Mouse (Mus musculus): ENCODE results near the gene Exoc3l2. TPM values are rescaled to one million over a fixed set of nuclear protein-coding genes. Genes with fewer than 3 reads are reported as not detected.

Exoc3l2 gene
- polyA plus RNA-seq, 1 experiment from 2014 or later = 2.7 TPM

- no peak overlapping the region for H3K4me3 ChIP-seq (ENCODE audit: low read depth, low read length)
- H3K4me2 ChIP-seq = no peak overlapping the region
- peaks cover 37% of the 10 kb centered on the region for H3K36me3 ChIP-seq (ENCODE audit: control insufficient read depth, insufficient read depth, low read length)
- H3K9ac ChIP-seq (ENCODE audit: low read depth, low read length) = no peak overlapping the region
- H3K27ac ChIP-seq (ENCODE audit: low read depth, low read length) = no peak overlapping the region
- H3K9me3 ChIP-seq (replicated peaks; ENCODE audit: control insufficient read depth, low read length) = no peaks in the 10 kb centered on the region
- H3K4me1 ChIP-seq (ENCODE audit: control insufficient read depth, insufficient read depth, low read length) = no peaks in the 10 kb centered on the region
- no peak for ATAC-seq (replicated peaks; ENCODE audit: insufficient number of reproducible peaks, low FRiP score, low TSS enrichment)
- H3K27me3 ChIP-seq (ENCODE audit: control insufficient read depth, insufficient read depth, low read length) = no peaks in the 10 kb centered on the region
- WGBS (ENCODE audit: insufficient replicate concordance) = 82% methylated on average over 5 of the region's 6 CpGs
Measured at GRCm38 (mm10) chr7:19426888-19427287, 36.2 kb upstream of the Exoc3l2 start.

GRCm38 (mm10) chr7:19427999-19428650 lies 35.0 kb upstream of the Exoc3l2 start:
- Histone ChIP-seq H3K27me3 (ENCODE audit: control insufficient read depth, insufficient read depth, low read length) (no peaks in the 10 kb centered on the region), H3K4me1 (ENCODE audit: control insufficient read depth, insufficient read depth, low read length) (no peaks in the 10 kb centered on the region), H3K36me3 (ENCODE audit: control insufficient read depth, insufficient read depth, low read length) (peaks cover 49% of the 10 kb centered on the region), H3K9ac (ENCODE audit: low read depth, low read length) (no peak overlapping the region), H3K4me3 (ENCODE audit: low read depth, low read length) (no peak overlapping the region), H3K9me3 (replicated peaks; ENCODE audit: control insufficient read depth, low read length) (no peaks in the 10 kb centered on the region), H3K4me2 (no peak overlapping the region), H3K27ac (ENCODE audit: low read depth, low read length) (no peak overlapping the region)
- ATAC-seq (replicated peaks; ENCODE audit: insufficient number of reproducible peaks, low FRiP score, low TSS enrichment) = no peak
- 75% methylated on average over 15 of the region's 15 CpGs for WGBS (ENCODE audit: insufficient replicate concordance)

DNA sequence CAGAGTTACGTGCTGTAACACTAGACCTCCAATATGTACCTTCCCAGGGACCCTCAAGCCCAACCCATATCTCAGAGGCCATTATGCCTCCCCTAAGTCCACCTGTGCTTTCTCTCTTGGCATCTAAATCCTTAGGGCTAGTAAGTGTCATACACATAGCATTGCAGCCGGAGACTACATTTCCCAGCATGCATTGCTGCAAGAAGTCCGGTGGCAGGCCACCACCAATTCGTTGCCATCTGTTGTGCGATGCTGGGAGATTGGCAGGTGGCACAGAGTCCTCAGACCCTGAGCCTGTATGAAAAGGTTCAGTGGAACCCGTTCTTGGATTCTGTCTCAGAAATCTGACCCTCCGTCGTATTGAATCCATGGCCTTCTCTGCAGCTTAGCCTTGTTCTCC lies 33.4 kb upstream of the Exoc3l2 start:
- 71% methylated on average over 8 of the region's 8 CpGs for WGBS (ENCODE audit: insufficient replicate concordance)
- no peak overlapping the region for H3K9ac ChIP-seq (ENCODE audit: low read depth, low read length)

DNA sequence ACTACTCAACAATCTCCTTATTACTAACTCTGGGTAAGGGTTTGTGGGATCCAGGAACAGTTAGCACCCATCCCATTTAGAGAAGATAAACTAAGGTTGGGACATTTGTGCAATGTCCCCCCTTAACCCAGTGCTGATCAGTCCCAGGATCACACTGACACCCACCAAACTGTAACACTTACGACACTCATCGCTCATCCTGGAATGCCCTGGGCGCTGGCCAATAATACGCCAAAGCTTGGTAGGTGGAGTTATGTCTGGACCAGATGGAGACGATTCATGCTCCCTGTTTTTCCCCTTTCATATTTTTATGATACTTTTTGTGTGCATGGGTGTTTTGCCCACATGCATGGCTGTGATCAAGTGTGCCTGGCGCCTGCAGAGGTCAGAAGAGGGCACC lies 32.7 kb upstream of the Exoc3l2 start:
- H3K9me3 ChIP-seq (replicated peaks; ENCODE audit: control insufficient read depth, low read length) = no peaks in the 10 kb centered on the region
- no peaks in the 10 kb centered on the region for H3K4me1 ChIP-seq (ENCODE audit: control insufficient read depth, insufficient read depth, low read length)
- H3K4me3 ChIP-seq (ENCODE audit: low read depth, low read length) = no peak overlapping the region
- WGBS (ENCODE audit: insufficient replicate concordance) = 89% methylated on average over 6 of the region's 6 CpGs
- ATAC-seq (replicated peaks; ENCODE audit: insufficient number of reproducible peaks, low FRiP score, low TSS enrichment) = no peak
- no peak overlapping the region for H3K27ac ChIP-seq (ENCODE audit: low read depth, low read length)
- no peak overlapping the region for H3K9ac ChIP-seq (ENCODE audit: low read depth, low read length)
- no peaks in the 10 kb centered on the region for H3K27me3 ChIP-seq (ENCODE audit: control insufficient read depth, insufficient read depth, low read length)
- H3K36me3 ChIP-seq (ENCODE audit: control insufficient read depth, insufficient read depth, low read length) = peaks cover 71% of the 10 kb centered on the region
- H3K4me2 ChIP-seq = no peak overlapping the region

More for the DNA sequence above, 33.4 kb upstream of the Exoc3l2 start:
- no peak overlapping the region for H3K4me3 ChIP-seq (ENCODE audit: low read depth, low read length)
- no peak for ATAC-seq (replicated peaks; ENCODE audit: insufficient number of reproducible peaks, low FRiP score, low TSS enrichment)
- no peaks in the 10 kb centered on the region for H3K4me1 ChIP-seq (ENCODE audit: control insufficient read depth, insufficient read depth, low read length)
- H3K4me2 ChIP-seq = no peak overlapping the region
- H3K27ac ChIP-seq (ENCODE audit: low read depth, low read length) = no peak overlapping the region
- H3K36me3 ChIP-seq (ENCODE audit: control insufficient read depth, insufficient read depth, low read length) = peaks cover 65% of the 10 kb centered on the region
- H3K9me3 ChIP-seq (replicated peaks; ENCODE audit: control insufficient read depth, low read length) = no peaks in the 10 kb centered on the region
- no peaks in the 10 kb centered on the region for H3K27me3 ChIP-seq (ENCODE audit: control insufficient read depth, insufficient read depth, low read length)

DNA sequence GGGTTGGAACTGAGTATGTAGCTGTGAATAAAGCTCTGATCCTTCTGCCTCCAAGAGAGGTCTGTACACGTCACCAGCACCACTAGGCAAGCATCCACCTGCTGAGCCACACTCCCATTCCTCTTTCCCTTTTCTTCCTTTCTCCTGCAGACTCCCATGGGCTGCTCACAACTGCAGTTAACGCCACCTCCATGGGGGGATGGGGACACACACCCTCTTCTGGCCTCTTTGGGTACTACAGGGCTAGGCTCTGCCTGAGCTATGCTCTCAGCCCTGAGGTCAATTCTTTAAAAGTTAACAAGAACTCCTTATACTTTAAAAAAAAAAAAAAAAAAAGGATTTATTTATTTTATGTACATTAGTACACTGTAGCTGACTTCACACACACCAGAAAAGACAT lies 30.7 kb upstream of the Exoc3l2 start:
- Histone ChIP-seq H3K4me3 (ENCODE audit: low read depth, low read length) (no peak overlapping the region), H3K9ac (ENCODE audit: low read depth, low read length) (no peak overlapping the region), H3K4me2 (no peak overlapping the region), H3K36me3 (ENCODE audit: control insufficient read depth, insufficient read depth, low read length) (peaks cover 76% of the 10 kb centered on the region), H3K27me3 (ENCODE audit: control insufficient read depth, insufficient read depth, low read length) (no peaks in the 10 kb centered on the region), H3K9me3 (replicated peaks; ENCODE audit: control insufficient read depth, low read length) (no peaks in the 10 kb centered on the region), H3K4me1 (ENCODE audit: control insufficient read depth, insufficient read depth, low read length) (no peaks in the 10 kb centered on the region), H3K27ac (ENCODE audit: low read depth, low read length) (no peak overlapping the region)
- 97% methylated on average over 2 of the region's 2 CpGs for WGBS (ENCODE audit: insufficient replicate concordance)
- ATAC-seq (replicated peaks; ENCODE audit: insufficient number of reproducible peaks, low FRiP score, low TSS enrichment) = no peak

DNA sequence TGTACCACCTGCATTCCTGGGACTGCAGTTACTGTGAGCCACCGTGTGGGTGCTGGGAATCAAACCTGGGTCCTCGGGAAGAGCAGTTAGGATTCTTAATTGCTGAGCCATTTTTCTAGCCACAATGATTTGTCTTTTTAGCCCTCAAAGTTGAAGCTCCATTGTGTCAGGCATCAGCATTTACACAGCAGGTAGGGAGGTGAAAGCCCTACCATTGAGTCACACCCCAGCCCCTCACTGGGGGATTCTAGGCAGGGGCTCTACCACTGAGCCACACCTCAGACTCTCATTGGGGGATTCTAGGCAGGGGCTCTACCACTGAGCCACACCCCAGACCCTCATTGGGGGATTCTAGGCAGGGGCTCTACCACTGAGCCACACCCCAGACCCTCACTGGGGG lies 26.9 kb upstream of the Exoc3l2 start:
- H3K36me3 ChIP-seq (ENCODE audit: control insufficient read depth, insufficient read depth, low read length) = peaks cover 52% of the 10 kb centered on the region
- 86% methylated on average over 2 of the region's 2 CpGs for WGBS (ENCODE audit: insufficient replicate concordance)
- no peak overlapping the region for H3K27ac ChIP-seq (ENCODE audit: low read depth, low read length)
- H3K4me2 ChIP-seq = no peak overlapping the region
- H3K9me3 ChIP-seq (replicated peaks; ENCODE audit: control insufficient read depth, low read length) = no peaks in the 10 kb centered on the region
- no peak overlapping the region for H3K4me3 ChIP-seq (ENCODE audit: low read depth, low read length)
- no peak for ATAC-seq (replicated peaks; ENCODE audit: insufficient number of reproducible peaks, low FRiP score, low TSS enrichment)
- no peak overlapping the region for H3K9ac ChIP-seq (ENCODE audit: low read depth, low read length)
- H3K27me3 ChIP-seq (ENCODE audit: control insufficient read depth, insufficient read depth, low read length) = no peaks in the 10 kb centered on the region
- no peaks in the 10 kb centered on the region for H3K4me1 ChIP-seq (ENCODE audit: control insufficient read depth, insufficient read depth, low read length)

DNA sequence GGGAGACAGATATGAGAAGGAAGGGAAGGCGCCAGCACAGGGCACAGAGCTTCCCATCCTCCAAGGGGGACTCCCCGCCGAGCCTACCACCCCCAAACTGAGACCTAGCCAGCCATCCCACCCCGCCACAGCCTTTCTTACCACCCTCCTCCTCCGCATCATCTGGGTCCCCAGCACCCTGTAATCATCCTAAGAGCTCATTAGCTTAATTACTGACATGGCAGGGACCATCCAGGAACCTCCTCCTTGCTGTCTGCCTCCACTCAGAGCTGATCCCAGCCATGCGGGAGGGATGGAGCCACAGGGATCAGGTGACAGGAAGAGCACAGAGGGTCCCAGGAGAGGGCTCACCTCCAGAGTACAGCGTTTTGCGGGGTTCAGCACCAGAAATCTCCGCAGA lies 26.1 kb upstream of the Exoc3l2 start:
- no peak overlapping the region for H3K9ac ChIP-seq (ENCODE audit: low read depth, low read length)
- 85% methylated on average over 9 of the region's 9 CpGs for WGBS (ENCODE audit: insufficient replicate concordance)
- H3K4me3 ChIP-seq (ENCODE audit: low read depth, low read length) = no peak overlapping the region
- H3K4me2 ChIP-seq = no peak overlapping the region
- no peaks in the 10 kb centered on the region for H3K4me1 ChIP-seq (ENCODE audit: control insufficient read depth, insufficient read depth, low read length)
- ATAC-seq (replicated peaks; ENCODE audit: insufficient number of reproducible peaks, low FRiP score, low TSS enrichment) = no peak
- no peaks in the 10 kb centered on the region for H3K9me3 ChIP-seq (replicated peaks; ENCODE audit: control insufficient read depth, low read length)
- no peaks in the 10 kb centered on the region for H3K27me3 ChIP-seq (ENCODE audit: control insufficient read depth, insufficient read depth, low read length)
- no peak overlapping the region for H3K27ac ChIP-seq (ENCODE audit: low read depth, low read length)
- peaks cover 56% of the 10 kb centered on the region for H3K36me3 ChIP-seq (ENCODE audit: control insufficient read depth, insufficient read depth, low read length)

DNA sequence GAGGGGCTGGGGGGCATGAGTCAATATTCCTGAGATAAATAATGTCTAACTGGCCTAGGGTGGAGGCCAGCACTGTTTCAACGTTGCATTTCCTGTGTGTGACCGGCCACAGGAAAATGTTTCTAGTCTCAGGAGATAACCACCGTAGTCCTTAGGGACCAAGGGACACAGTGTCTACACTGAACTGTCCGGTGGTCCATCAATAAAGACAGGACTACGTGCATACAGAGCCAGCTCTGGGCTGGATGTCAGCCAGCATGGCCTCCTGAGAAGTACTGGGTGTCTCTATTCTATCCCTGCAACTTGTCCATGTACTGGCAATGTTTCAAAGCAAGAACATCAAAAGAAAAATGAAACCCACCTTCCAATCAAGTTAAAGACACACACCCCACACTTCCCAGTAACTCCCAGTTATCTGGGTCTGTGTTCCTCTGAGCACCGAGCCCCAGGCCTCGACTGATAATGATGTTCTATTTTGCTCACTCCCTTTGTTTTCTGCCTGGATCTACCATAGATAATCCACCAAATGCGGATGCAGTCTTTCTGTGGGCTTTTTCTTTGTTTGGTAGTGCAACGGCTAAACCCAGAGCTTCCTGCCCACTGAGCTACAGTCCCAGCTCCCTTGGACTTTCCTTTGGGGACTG lies 21.6 kb upstream of the Exoc3l2 start:
- Histone ChIP-seq H3K4me1 (ENCODE audit: control insufficient read depth, insufficient read depth, low read length) (no peaks in the 10 kb centered on the region), H3K9me3 (replicated peaks; ENCODE audit: control insufficient read depth, low read length) (no peaks in the 10 kb centered on the region), H3K27me3 (ENCODE audit: control insufficient read depth, insufficient read depth, low read length) (no peaks in the 10 kb centered on the region), H3K4me2 (no peak overlapping the region), H3K9ac (ENCODE audit: low read depth, low read length) (no peak overlapping the region), H3K27ac (ENCODE audit: low read depth, low read length) (no peak overlapping the region), H3K4me3 (ENCODE audit: low read depth, low read length) (no peak overlapping the region), H3K36me3 (ENCODE audit: control insufficient read depth, insufficient read depth, low read length) (peaks cover 27% of the 10 kb centered on the region)
- no peak for ATAC-seq (replicated peaks; ENCODE audit: insufficient number of reproducible peaks, low FRiP score, low TSS enrichment)
- 57% methylated on average over 9 of the region's 9 CpGs for WGBS (ENCODE audit: insufficient replicate concordance)

- peaks cover 27% of the 10 kb centered on the region for H3K36me3 ChIP-seq (ENCODE audit: control insufficient read depth, insufficient read depth, low read length)
- ATAC-seq (replicated peaks; ENCODE audit: insufficient number of reproducible peaks, low FRiP score, low TSS enrichment) = no peak
- no peaks in the 10 kb centered on the region for H3K9me3 ChIP-seq (replicated peaks; ENCODE audit: control insufficient read depth, low read length)
- 41% methylated on average over 3 of the region's 3 CpGs for WGBS (ENCODE audit: insufficient replicate concordance)
- no peak overlapping the region for H3K4me3 ChIP-seq (ENCODE audit: low read depth, low read length)
- no peak overlapping the region for H3K9ac ChIP-seq (ENCODE audit: low read depth, low read length)
- no peak overlapping the region for H3K4me2 ChIP-seq
- H3K27ac ChIP-seq (ENCODE audit: low read depth, low read length) = no peak overlapping the region
- no peaks in the 10 kb centered on the region for H3K4me1 ChIP-seq (ENCODE audit: control insufficient read depth, insufficient read depth, low read length)
- no peaks in the 10 kb centered on the region for H3K27me3 ChIP-seq (ENCODE audit: control insufficient read depth, insufficient read depth, low read length)
Measured at GRCm38 (mm10) chr7:19443344-19443743, 19.8 kb upstream of the Exoc3l2 start.

Data from heart, embryonic 11.5 days (tissue).